Mouse (Mus musculus): Measurements from ENCODE around the gene Ina.
"Not testable (repeated sequence)": the region's sequence is repeated elsewhere in the genome, so short reads cannot be mapped to it uniquely, and the experiment has no call there.

The Ina gene

GRCm38 (mm10) chr19:46984726-46985622, 29.5 kb upstream of the Ina start:
- no peak for DNase-seq (ENCODE audit: low read depth, low spot score)

GRCm38 (mm10) chr19:46987646-46988045, 26.9 kb upstream of the Ina start:
- no peak for DNase-seq (ENCODE audit: low read depth, low spot score)

GRCm38 (mm10) chr19:46988231-46989087, 26.0 kb upstream of the Ina start:
- DNase-seq (ENCODE audit: low read depth, low spot score), result no peak

- no peak for DNase-seq (ENCODE audit: low read depth, low spot score)
Measured at GRCm38 (mm10) chr19:46989479-46990152, 24.9 kb upstream of the Ina start.

GRCm38 (mm10) chr19:46990153-46990518, 24.4 kb upstream of the Ina start:
- no peak for DNase-seq (ENCODE audit: low read depth, low spot score)

GRCm38 (mm10) chr19:46990625-46991024, 23.9 kb upstream of the Ina start:
- DNase-seq (ENCODE audit: low read depth, low spot score), result not testable (repeated sequence)

GRCm38 (mm10) chr19:46991145-46991544, 23.4 kb upstream of the Ina start:
- DNase-seq (ENCODE audit: low read depth, low spot score), result peak; percentile 86

- not testable (repeated sequence) for DNase-seq (ENCODE audit: low read depth, low spot score)
Measured at GRCm38 (mm10) chr19:46992329-46992728, 22.2 kb upstream of the Ina start.

GRCm38 (mm10) chr19:46996095-46996494, 18.4 kb upstream of the Ina start:
- DNase-seq (ENCODE audit: low read depth, low spot score), result no peak

GRCm38 (mm10) chr19:46998168-46998870, 16.2 kb upstream of the Ina start:
- DNase-seq (ENCODE audit: low read depth, low spot score), result no peak

GRCm38 (mm10) chr19:46998953-46999352, 15.5 kb upstream of the Ina start:
- DNase-seq (ENCODE audit: low read depth, low spot score), result no peak

GRCm38 (mm10) chr19:46999753-47000152, 14.7 kb upstream of the Ina start:
- no peak for DNase-seq (ENCODE audit: low read depth, low spot score)

GRCm38 (mm10) chr19:47000357-47000756, 14.1 kb upstream of the Ina start:
- not testable (repeated sequence) for DNase-seq (ENCODE audit: low read depth, low spot score)

- DNase-seq (ENCODE audit: low read depth, low spot score), result no peak
Measured at GRCm38 (mm10) chr19:47003742-47004511, 10.6 kb upstream of the Ina start.

- DNase-seq (ENCODE audit: low read depth, low spot score), result no peak
Measured at GRCm38 (mm10) chr19:47005873-47006272, 8.6 kb upstream of the Ina start.

- no peak for DNase-seq (ENCODE audit: low read depth, low spot score)
Measured at GRCm38 (mm10) chr19:47006321-47006720, 8.2 kb upstream of the Ina start.

- DNase-seq (ENCODE audit: low read depth, low spot score), result no peak
Measured at GRCm38 (mm10) chr19:47009420-47009819, 5.1 kb upstream of the Ina start.

- no peak for DNase-seq (ENCODE audit: low read depth, low spot score)
Measured at GRCm38 (mm10) chr19:47009943-47010342, 4.6 kb upstream of the Ina start.

- DNase-seq (ENCODE audit: low read depth, low spot score), result no peak
Measured at GRCm38 (mm10) chr19:47012521-47013130, 1.9 kb upstream of the Ina start.
